Mouse (Mus musculus) forebrain, embryonic 11.5 days (tissue): ENCODE measurements at regions not wholly inside any gene's neighbourhood (a gene's known extent, or its start where the extent isn't known, plus 50 kb on each side); places are given as distances from the start of the nearest gene placed in this dataset.
"Not testable (repeated sequence)": the region's sequence is repeated elsewhere in the genome, so short reads cannot be mapped to it uniquely, and the experiment has no call there.

Experiments
- ATAC-seq: fragments of 200-750 bp; cut with Nextera tagmentation; replicated peaks from 2 replicates; pipeline ENCODE4 v1.8.0; 2017; ENCODE audit warnings: moderate TSS enrichment; ENCODE audit not compliant: low FRiP score
- DNase-seq: peaks from one replicate; pipeline ENCODE4 v3.0.0-alpha.2; 2017; ENCODE audit warnings: low spot score
- H3K27ac ChIP-seq: fragments of 300-500 bp; sonication (generic); 2 replicates; pipeline ENCODE4 v1.5.1; 2014; ENCODE audit warnings: low read depth, low read length
- H3K27me3 ChIP-seq: fragments of 300-500 bp; sonication (generic); 2 replicates; pipeline ENCODE4 v1.6.1; 2014; ENCODE audit warnings: mild to moderate bottlenecking, low read length, mixed read lengths; ENCODE audit not compliant: control insufficient read depth, insufficient read depth
- H3K36me3 ChIP-seq: fragments of 300-500 bp; sonication (generic); 2 replicates; pipeline ENCODE4 v1.6.1; 2014; ENCODE audit warnings: mild to moderate bottlenecking, low read length, moderate library complexity, mixed read lengths; ENCODE audit not compliant: control insufficient read depth, insufficient read depth
- H3K4me1 ChIP-seq: fragments of 300-500 bp; sonication (generic); replicated peaks from 2 replicates; pipeline ENCODE4 v1.6.1; 2014; ENCODE audit warnings: low read length, mixed read lengths; ENCODE audit not compliant: control insufficient read depth, insufficient read depth
- H3K4me2 ChIP-seq: fragments of 300-500 bp; sonication (generic); 2 replicates; pipeline ENCODE4 v1.6.1; 2014; ENCODE audit warnings: low read depth, mild to moderate bottlenecking, low read length, moderate library complexity, mixed read lengths; ENCODE audit not compliant: severe bottlenecking
- H3K4me3 ChIP-seq: fragments of 300-500 bp; sonication (generic); 2 replicates; pipeline ENCODE4 v1.5.1; 2014; ENCODE audit warnings: low read depth, low read length
- H3K9ac ChIP-seq: fragments of 300-500 bp; sonication (generic); 2 replicates; pipeline ENCODE4 v1.6.1; 2014; ENCODE audit warnings: low read length
- H3K9me3 ChIP-seq: fragments of 300-500 bp; sonication (generic); 2 replicates; pipeline ENCODE4 v1.6.1; 2016; ENCODE audit warnings: low read length, mixed read lengths; ENCODE audit not compliant: control insufficient read depth
- WGBS: fragments of 180-500 bp; shearing (Covaris S2); extraction: QIAGEN DNeasy Blood & Tissue Kit; methylation state at CpG from one replicate; pipeline ENCODE4 v1.1.7; 2014; 5-methylcytosine and 5-hydroxymethylcytosine counted together

- Histone ChIP-seq H3K27me3 (no peaks in the 10 kb centered on the region), H3K4me3 (no peak overlapping the region), H3K9me3 (no peaks in the 10 kb centered on the region), H3K4me1 (no peaks in the 10 kb centered on the region), H3K27ac (no peak overlapping the region), H3K9ac (no peak overlapping the region), H3K36me3 (no peaks in the 10 kb centered on the region), H3K4me2 (no peak overlapping the region)
- ATAC-seq (no peak), DNase-seq (no peak)
- WGBS = 14% methylated on average over 1 of the region's 1 CpGs
Measured at GRCm38 (mm10) chr10:56841973-56842372, 464.8 kb downstream of the Gja1 start.

GRCm38 (mm10) chr10:56852484-56852883 is 475.4 kb downstream of the Gja1 start:
- no peaks in the 10 kb centered on the region for H3K27me3 ChIP-seq
- H3K4me2 ChIP-seq = no peak overlapping the region
- no peak overlapping the region for H3K27ac ChIP-seq
- no peak overlapping the region for H3K9ac ChIP-seq
- ATAC-seq = no peak
- no peak overlapping the region for H3K4me3 ChIP-seq
- no peaks in the 10 kb centered on the region for H3K4me1 ChIP-seq
- 84% methylated on average over 2 of the region's 2 CpGs for WGBS
- H3K36me3 ChIP-seq = no peaks in the 10 kb centered on the region
- DNase-seq = no peak
- no peaks in the 10 kb centered on the region for H3K9me3 ChIP-seq

- ATAC-seq (no peak), DNase-seq (no peak)
- Histone ChIP-seq H3K4me2 (no peak overlapping the region), H3K4me1 (no peaks in the 10 kb centered on the region), H3K4me3 (no peak overlapping the region), H3K27ac (no peak overlapping the region), H3K27me3 (no peaks in the 10 kb centered on the region), H3K9ac (no peak overlapping the region), H3K36me3 (no peaks in the 10 kb centered on the region), H3K9me3 (no peaks in the 10 kb centered on the region)
- 91% methylated on average over 6 of the region's 6 CpGs for WGBS
Measured at GRCm38 (mm10) chr10:56856186-56856585, 479.1 kb downstream of the Gja1 start.

- ATAC-seq = no peak
- WGBS = 83% methylated on average over 7 of the region's 7 CpGs
Measured at GRCm38 (mm10) chr10:56879744-56880143, 502.6 kb downstream of the Gja1 start.

GRCm38 (mm10) chr10:56880154-56880591 is 503.0 kb downstream of the Gja1 start:
- no peak overlapping the region for H3K9ac ChIP-seq
- no peak overlapping the region for H3K27ac ChIP-seq
- no peaks in the 10 kb centered on the region for H3K9me3 ChIP-seq
- no peaks in the 10 kb centered on the region for H3K36me3 ChIP-seq
- no peaks in the 10 kb centered on the region for H3K4me1 ChIP-seq
- H3K27me3 ChIP-seq = no peaks in the 10 kb centered on the region
- no peak for ATAC-seq
- H3K4me3 ChIP-seq = no peak overlapping the region
- DNase-seq = no peak
- no peak overlapping the region for H3K4me2 ChIP-seq
- WGBS = 86% methylated on average over 12 of the region's 12 CpGs

More at GRCm38 (mm10) chr10:56879744-56880143, 502.6 kb downstream of the Gja1 start:
- DNase-seq = no peak
- H3K36me3 ChIP-seq = no peaks in the 10 kb centered on the region
- H3K4me1 ChIP-seq = no peaks in the 10 kb centered on the region
- no peak overlapping the region for H3K4me3 ChIP-seq
- H3K9ac ChIP-seq = no peak overlapping the region
- H3K27ac ChIP-seq = no peak overlapping the region
- H3K4me2 ChIP-seq = no peak overlapping the region
- H3K27me3 ChIP-seq = no peaks in the 10 kb centered on the region
- H3K9me3 ChIP-seq = no peaks in the 10 kb centered on the region

- Histone ChIP-seq H3K4me1 (no peaks in the 10 kb centered on the region), H3K27me3 (no peaks in the 10 kb centered on the region), H3K4me2 (no peak overlapping the region), H3K9ac (no peak overlapping the region), H3K9me3 (no peaks in the 10 kb centered on the region), H3K36me3 (no peaks in the 10 kb centered on the region), H3K27ac (no peak overlapping the region), H3K4me3 (no peak overlapping the region)
- DNase-seq (no peak), ATAC-seq (no peak)
- 88% methylated on average over 4 of the region's 4 CpGs for WGBS
Measured at GRCm38 (mm10) chr10:56884456-56885410, 507.6 kb downstream of the Gja1 start.

GRCm38 (mm10) chr10:56891530-56891929 is 514.4 kb downstream of the Gja1 start:
- not testable (repeated sequence) for H3K4me2 ChIP-seq, H3K4me3 ChIP-seq, H3K9ac ChIP-seq, DNase-seq, H3K9me3 ChIP-seq, H3K27me3 ChIP-seq, H3K4me1 ChIP-seq, H3K27ac ChIP-seq, ATAC-seq, H3K36me3 ChIP-seq
- WGBS = 96% methylated on average over 2 of the region's 2 CpGs

- Histone ChIP-seq H3K4me2 (no peak overlapping the region), H3K27ac (no peak overlapping the region), H3K4me1 (0 out of 2 replicates have a peak, but pooled peaks cover 2% of the 10 kb centered on the region), H3K9ac (no peak overlapping the region), H3K36me3 (no peaks in the 10 kb centered on the region), H3K9me3 (no peaks in the 10 kb centered on the region), H3K27me3 (no peaks in the 10 kb centered on the region), H3K4me3 (no peak overlapping the region)
- no peak; the same call in 1 of the 2 replicates for ATAC-seq
- WGBS = 61% methylated on average over 10 of the region's 10 CpGs
- DNase-seq = no peak
Measured at GRCm38 (mm10) chr10:56892666-56893209, 515.6 kb downstream of the Gja1 start.
